Mouse (Mus musculus) kidney, adult 18-20 months (tissue): Measurements from ENCODE around the gene Cfap58.

Experiments
- DNase-seq: peaks from one replicate; pipeline ENCODE4 v3.0.0; 2021

The Cfap58 gene

GRCm38 (mm10) chr19:47937443-47938406 is at the start of gene Cfap58:
Gene Cfap58 (plus strand): TSS chr19:47937675.
- DNase-seq, result peak; percentile 53

GRCm38 (mm10) chr19:47888037-47888436 is 49.4 kb upstream of the Cfap58 start:
- no peak for DNase-seq

GRCm38 (mm10) chr19:47890489-47891130 is 46.9 kb upstream of the Cfap58 start:
- peak; percentile 53 for DNase-seq

GRCm38 (mm10) chr19:47891562-47892312 is 45.7 kb upstream of the Cfap58 start:
- DNase-seq, result peak; percentile 49

- DNase-seq, result no peak
Observed at GRCm38 (mm10) chr19:47893092-47893491, 44.4 kb upstream of the Cfap58 start.

GRCm38 (mm10) chr19:47898472-47899079 is 38.9 kb upstream of the Cfap58 start:
- no peak for DNase-seq

- DNase-seq, result no peak
Observed at GRCm38 (mm10) chr19:47900012-47900411, 37.5 kb upstream of the Cfap58 start.

GRCm38 (mm10) chr19:47900558-47900957 is 36.9 kb upstream of the Cfap58 start:
- no peak for DNase-seq

- DNase-seq, result peak; percentile 49
Observed at GRCm38 (mm10) chr19:47902316-47903201, 34.9 kb upstream of the Cfap58 start.

GRCm38 (mm10) chr19:47903679-47904078 is 33.8 kb upstream of the Cfap58 start:
- no peak for DNase-seq

GRCm38 (mm10) chr19:47905081-47905480 is 32.4 kb upstream of the Cfap58 start:
- DNase-seq, result no peak

- DNase-seq, result no peak
Observed at GRCm38 (mm10) chr19:47905603-47906002, 31.9 kb upstream of the Cfap58 start.

GRCm38 (mm10) chr19:47907596-47907995 is 29.9 kb upstream of the Cfap58 start:
- DNase-seq, result no peak

GRCm38 (mm10) chr19:47908961-47909371 is 28.5 kb upstream of the Cfap58 start:
- DNase-seq, result no peak

- no peak for DNase-seq
Observed at GRCm38 (mm10) chr19:47909387-47910116, 27.9 kb upstream of the Cfap58 start.

GRCm38 (mm10) chr19:47910117-47910618 is 27.3 kb upstream of the Cfap58 start:
- DNase-seq, result no peak

- DNase-seq, result no peak
Observed at GRCm38 (mm10) chr19:47910751-47911150, 26.7 kb upstream of the Cfap58 start.

GRCm38 (mm10) chr19:47913344-47913743 is 24.1 kb upstream of the Cfap58 start:
- DNase-seq, result no peak

- no peak for DNase-seq
Observed at GRCm38 (mm10) chr19:47914191-47914590, 23.3 kb upstream of the Cfap58 start.

GRCm38 (mm10) chr19:47915251-47915650 is 22.2 kb upstream of the Cfap58 start:
- no peak for DNase-seq

- DNase-seq, result no peak
Observed at GRCm38 (mm10) chr19:47917396-47917795, 20.1 kb upstream of the Cfap58 start.
